Mouse (Mus musculus) brain, embryonic 14.5 days (tissue): ENCODE results near the gene Pabpn1.

Source experiments
- CTCF ChIP-seq: fragments of 200-500 bp; IDR thresholded peaks from 2 replicates; pipeline ENCODE4 v1.5.1; 2012; ENCODE audit warnings: inconsistent platforms, mild to moderate bottlenecking, moderate library complexity, borderline replicate concordance; ENCODE audit not compliant: insufficient read depth, insufficient read length; ENCODE audit errors: extremely low read depth
- POLR2A ChIP-seq: fragments of 200-500 bp; IDR thresholded peaks from 2 replicates; pipeline ENCODE4 v1.6.1; 2012; ENCODE audit warnings: mild to moderate bottlenecking, inconsistent platforms, borderline replicate concordance; ENCODE audit not compliant: poor library complexity, insufficient read depth, insufficient read length, severe bottlenecking; ENCODE audit errors: extremely low read depth

DNA sequence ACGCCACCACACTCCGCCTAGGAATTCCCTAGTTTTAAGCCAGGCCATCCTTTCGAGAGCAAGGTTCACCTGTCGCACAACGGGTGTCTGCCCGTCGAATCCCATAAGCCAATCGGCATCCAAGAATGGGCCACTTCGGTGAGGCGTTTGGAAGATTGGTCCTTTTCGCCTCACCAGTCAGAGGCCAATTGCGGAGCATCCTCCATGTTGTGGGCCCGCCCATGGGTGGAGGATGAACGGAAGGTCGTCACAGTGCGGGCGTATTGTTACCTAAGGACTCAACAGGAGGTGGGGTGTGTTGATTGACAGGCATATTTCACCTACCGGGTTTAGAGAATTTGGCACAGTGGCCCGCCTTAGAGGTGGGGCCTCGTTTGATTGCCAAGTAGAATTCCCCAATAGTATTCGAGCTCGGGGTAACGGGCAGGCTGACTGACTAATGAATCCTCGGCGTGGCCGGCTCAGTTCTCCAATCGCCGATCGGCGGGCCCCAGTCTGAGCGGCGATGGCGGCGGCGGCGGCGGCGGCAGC lies 1.4 kb downstream of the Pabpn1 start:
- TF ChIP-seq CTCF: no peak
- no peak for TF ChIP-seq POLR2A
